Mouse (Mus musculus) MEL-GATA-1-ER (cell line): Measurements from ENCODE around the gene Tmem11.
"Not testable (repeated sequence)": the region's sequence is repeated elsewhere in the genome, so short reads cannot be mapped to it uniquely, and the experiment has no call there.

Experiments
- DNase-seq: peaks from one replicate; pipeline ENCODE4 v3.0.0-alpha.2; 2012; ENCODE audit warnings: low read depth; ENCODE audit errors: extremely low read depth

Tmem11 gene

DNA sequence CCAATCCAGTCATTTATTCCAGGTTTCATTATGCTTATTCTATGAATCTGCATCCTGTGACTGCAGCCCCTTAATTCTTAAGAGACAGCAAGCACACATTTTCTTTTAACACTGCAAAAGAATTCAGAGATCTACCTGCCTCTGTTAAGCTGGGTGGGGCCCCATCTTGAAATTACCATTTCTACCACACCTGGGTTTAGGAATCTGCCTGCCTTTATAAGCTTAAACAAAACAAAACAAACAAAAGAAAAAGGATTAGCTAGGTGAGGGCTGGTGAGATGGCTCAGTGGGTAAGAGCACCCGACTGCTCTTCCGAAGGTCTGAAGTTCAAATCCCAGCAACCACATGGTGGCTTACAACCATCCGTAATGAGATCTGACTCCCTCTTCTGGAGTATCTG is 7.9 kb upstream of the Tmem11 start:
- DNase-seq = not testable (repeated sequence)

DNA sequence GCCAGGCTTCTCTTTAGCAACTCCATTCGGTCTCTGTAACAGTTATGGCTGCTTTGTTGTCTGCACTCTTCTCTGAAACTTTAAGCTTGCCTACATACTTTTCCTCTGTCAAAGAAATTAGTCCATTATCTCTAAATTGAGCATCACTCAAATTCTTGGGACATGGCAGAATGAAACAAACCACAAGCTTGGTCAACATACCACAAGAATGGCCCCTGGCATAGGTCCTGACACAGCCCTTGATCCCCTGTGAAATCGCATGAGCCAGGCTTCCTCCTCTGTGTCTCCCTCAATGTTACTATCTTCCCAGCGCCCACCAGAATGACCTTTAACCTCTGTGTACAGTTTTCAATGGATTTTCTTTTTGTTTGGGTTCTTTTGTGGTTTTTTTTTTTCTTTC is 3.3 kb upstream of the Tmem11 start:
- DNase-seq = no peak

DNA sequence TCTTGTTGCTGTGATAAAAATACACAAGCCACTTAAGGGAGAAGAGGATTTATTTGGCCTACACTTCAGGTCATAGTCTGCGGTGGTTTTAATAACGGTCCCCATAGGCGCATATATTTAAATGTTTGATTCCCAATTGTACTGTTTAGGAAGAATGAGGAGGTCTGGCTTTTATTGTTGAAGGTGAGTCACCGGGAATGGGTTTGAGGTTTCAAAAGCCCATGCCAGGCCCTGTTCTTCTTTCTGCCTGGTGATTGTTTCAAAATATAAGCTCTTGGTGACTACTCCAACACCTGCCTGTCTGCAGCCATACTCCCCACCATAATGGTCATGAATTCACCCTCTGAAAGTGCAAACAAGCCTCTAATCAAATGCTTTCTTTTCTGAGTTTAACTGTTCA is 1.5 kb upstream of the Tmem11 start:
- no peak for DNase-seq

DNA sequence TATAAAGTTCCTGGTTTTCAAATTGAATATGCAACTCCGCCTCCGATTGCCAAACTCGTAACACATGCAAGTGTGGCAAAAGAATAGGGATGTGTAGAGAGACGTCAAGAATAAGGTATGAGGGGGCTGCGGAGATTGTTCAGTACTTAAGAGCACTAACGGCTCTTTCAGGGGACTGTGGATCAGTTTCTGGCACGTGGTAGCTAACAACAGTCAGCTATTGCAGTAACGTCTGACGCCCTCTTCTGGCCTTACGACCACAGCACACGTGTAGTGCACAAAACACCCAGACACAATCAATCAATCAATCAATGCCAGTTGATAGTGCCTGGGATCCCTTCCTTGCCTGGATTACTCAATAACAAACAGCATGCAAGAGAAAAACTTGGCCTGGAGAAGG is 351 bp upstream of the Tmem11 start:
- DNase-seq = peak; percentile 66

DNA sequence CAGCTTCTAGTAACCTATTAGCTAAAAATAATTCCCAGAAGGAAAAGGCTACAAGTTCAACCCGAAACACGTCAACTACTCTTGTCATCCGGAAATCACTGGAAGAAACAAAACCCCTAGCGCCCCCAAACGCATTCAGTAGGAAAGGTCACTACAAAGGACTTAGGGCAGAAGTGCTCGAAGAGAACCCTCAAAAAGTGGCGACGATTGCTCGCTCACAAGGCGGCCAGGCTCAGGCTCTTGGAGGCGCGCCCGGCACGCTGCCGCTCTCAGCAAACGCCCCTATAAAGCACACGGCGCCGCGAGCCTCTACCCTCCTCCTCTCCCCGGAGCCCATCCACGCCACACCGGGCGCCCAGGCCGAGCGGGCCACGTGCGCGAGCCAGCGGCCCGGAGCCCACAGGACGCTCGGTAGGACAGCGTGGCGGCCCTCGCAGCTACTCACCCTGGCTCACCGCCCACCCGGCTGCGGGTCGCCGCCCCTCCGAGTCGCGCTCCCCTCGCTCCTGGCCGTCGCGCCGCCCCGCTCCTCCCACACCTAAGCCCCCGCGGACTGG is 938 bp downstream of the Tmem11 start:
- peak; percentile 41 for DNase-seq

DNA sequence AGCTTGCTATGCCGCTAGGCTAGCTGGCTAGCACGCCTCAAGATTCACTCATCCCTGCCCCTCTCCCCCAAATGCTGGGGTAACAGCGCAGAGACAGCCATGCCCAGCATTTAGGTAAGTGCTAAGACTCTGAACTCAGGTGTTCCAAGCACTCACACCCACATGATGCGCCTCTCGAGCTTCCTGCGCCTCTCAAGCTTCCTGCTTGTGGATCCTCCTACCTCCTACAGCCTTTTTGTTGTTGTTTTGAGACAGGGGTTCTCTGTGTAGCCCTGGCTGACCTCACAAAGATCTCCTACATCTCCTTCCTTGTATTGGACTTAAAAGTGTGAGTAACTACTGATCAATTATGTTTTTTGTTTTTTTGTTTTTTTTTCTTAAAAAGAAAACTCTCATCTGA is 6.0 kb downstream of the Tmem11 start:
- DNase-seq = no peak

DNA sequence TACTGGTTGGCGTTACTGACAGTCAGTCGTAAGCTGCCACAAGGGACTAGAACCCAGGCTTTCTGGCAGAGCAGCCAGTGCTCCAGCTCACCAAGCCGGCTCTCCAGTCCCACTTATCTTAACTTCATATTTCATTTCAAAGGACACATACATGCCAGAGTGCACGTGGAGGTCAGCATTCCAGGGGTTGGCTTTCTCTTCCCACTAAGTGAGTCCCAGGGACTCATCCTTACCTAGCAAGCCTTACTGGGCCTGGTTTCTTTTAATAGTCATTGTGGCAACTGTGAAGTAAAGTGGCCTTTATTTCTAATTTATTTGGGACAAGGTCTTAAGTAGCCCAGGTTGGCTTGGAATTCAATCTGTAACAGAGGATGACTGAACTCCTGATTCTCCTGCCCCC is 7.7 kb downstream of the Tmem11 start:
- no peak for DNase-seq

DNA sequence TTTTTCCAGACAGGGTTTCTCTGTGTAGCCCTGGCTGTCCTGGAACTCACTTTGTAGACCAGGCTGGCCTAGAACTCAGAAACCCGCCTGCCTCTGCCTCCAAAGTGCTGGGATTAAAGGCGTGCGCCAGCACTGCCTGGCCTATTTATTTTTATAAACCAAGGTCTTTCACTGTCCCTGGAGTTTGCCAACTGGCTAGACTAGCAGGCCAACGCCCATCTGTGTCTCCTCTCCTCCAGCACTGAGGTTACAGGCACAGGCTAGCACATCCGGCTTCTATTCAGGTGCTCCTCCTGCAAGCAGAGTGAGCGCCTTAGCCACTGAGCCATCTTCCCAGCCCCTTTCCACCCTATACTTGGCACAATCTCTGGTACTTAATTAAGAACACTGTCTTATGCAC is 9.6 kb downstream of the Tmem11 start:
- DNase-seq = not testable (repeated sequence)

DNA sequence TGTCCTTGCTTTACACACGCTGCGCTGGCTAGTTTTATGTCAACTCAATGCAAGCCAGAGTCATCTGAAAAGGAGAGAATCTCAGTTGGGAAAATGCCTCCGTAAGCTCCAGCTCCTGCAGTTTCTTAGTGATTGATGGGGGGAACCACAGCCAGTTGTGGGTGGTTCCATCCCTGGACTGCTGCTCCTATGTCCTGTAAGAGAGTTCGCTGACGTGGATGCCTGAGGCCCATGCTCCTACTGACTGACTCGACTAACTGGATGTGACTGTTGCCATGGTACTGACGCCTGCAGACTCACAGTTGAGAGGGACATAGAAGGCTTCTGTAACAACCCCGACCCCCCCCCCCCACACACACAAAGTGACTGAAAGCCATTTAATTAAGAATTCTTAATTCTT is 11.2 kb downstream of the Tmem11 start:
- no peak for DNase-seq

DNA sequence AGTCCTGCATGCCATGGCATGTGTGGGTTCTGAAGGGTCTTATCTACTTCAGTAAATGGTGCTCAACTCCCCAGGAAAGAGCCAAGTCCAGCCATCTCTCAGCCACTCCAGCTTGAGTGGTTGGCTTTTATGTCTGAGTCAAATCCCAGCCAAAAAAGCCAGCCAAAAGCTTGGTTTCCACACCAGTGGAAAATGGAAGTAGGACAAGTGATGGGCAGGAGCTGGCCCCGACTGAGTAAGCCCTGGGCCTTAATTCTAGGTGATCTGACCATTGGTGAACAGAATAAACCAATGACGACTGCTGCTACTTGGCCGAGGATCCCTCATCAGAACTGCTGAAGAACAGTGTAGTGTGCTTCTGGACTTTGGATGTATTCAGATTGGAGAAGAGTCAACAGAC is 11.6 kb downstream of the Tmem11 start:
- DNase-seq = no peak

DNA sequence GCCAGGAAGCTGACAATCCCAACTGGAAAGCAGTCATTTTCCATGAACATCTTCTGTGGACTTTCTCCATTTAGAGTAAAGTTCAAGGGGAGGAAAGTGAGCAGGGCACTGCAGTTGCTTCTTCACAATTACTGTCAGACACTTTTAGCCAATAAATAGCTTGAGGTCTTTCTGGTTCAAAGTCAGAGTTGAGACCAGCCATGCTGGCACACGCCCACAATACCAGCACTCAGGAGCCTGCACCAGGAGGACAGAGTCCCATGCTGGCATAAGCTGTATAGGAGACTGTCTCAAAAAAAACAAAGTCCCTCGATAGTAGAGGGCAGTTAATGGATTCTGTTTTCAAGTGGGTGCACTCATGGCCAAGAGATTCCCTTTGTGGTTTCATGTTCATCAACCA is 13.1 kb downstream of the Tmem11 start:
- DNase-seq = no peak

DNA sequence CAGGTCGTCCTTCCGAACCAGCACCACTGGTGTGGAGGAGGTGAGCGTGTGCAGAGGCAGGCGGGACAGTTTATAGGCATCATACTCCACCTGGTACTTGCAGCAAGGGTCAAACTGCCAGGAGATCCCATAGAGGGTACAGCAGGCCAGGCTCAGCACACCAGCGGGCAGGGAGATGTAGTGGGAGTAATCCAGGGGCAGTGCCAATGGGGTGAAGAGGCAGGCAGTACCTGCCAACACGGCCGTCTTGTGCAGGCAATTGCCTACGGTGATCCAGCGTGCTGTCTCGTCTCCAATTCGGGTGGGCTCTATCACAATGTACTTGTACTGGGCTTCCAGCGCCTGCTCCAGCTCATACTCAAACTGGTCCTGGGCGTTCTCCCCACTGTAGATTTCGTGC is 14.2 kb downstream of the Tmem11 start:
- DNase-seq = no peak

DNA sequence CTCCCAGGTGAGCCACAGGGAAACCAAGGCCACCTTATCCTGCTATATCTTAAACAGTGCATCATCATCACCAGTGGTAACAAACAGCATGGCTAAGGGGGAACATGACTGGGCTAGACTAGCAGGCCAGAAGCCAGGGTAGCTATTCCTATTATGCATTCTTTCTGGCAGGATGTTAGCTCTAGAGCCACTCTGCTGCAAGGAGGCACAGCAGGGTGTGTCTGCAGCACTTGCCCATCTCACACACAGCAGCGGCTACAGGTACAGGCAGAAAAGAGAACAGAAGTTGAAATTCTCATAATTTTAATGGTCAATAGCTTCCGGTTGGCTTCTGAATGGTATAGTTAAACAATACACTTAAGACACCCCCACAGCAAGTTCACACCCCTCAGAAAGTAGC is 14.9 kb downstream of the Tmem11 start:
- no peak for DNase-seq

DNA sequence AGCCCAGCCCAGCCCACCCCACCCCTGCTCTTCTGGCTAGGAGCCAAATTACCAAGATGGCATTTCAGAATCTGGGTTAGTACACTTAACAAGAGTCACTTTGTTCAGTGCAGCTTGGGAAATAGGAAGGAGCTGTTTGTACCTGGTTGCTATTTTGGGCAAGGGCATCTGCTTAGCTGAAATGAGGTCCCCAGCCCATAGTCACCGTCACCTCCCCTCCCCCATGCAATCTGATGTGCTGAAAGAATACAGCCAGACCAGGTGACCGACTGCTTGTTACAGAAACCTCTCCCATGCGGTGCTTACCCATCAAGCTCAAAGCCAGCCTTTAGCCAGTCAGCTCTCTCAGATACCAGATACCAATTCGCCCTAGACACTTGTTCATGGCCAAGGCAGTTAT is 15.9 kb downstream of the Tmem11 start:
- no peak for DNase-seq

DNA sequence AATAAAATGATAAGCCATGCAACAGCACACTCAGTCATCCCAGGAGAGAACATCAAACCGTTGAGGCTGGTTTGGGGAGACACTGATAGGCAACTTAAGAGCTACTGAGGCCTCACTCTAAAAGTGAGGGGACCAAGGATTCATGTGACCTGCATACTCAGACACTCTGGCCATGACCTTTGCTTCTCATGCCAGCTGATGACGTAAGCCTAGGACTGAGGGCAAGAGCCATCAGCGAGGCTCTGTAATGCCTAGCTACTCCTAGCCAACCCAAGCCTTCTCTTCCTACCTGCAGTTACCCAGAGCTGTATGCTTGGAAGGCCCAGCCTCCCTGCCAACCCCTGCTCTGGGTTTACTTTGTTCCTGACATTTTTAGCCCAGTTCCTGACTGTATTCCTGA is 17.1 kb downstream of the Tmem11 start:
- no peak for DNase-seq

DNA sequence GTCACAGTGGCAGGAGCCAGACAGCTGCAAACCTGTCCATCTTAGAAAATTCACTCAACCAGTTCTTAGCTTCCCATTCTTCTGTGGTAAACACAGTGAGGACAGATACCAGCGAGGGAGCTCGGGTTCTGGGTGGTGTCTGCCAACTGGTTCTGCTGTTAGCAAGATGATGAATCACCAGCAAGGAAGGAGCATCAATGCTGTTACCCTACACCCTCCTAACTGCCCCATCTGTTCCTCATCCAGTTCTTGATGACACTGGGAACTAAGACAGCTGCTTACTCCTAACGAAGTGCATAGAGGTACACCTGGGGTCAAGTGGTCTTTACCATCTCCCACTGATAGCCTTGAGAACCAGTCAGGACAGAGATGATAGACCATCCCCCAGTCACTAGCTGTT is 22.5 kb downstream of the Tmem11 start:
- no peak for DNase-seq

DNA sequence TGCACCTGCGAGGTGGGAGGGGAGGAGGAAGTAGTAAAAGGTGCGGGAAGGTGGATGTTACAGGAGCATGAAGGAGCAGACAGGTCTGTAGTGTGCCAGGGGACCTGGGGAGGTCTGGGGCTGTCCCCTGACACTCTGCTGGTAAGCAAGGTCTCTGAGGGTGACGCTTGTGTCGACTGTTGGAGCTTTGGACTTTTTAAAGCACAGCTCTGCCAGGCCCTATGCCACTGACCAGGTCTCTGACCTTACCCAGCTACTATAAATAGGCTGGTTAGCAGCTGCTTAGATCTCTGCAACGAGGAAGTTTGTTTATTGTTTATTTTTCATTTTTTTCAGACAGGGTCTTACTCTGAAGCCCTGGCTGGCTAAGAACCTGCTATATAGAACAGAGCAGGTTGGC is 33.7 kb downstream of the Tmem11 start:
- no peak for DNase-seq

DNA sequence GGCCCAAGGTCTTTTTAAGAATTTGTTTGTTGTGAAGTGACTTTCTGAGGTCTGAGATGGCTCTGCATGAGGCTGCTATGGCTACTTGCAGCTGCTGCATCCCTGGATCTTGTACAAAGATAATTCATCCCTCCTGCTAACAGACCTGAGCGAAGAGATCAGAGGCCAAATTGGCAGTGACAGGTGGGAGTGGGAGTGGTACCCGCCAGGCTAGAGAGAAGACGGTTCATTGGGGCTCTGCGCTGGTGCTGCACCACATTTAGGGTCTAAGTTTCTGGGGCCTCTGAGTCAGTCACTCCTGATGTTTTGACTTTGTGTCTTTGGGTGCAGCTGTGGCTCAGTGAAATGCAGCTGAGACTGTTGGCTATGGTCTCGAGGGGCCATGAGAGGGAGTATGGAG is 35.7 kb downstream of the Tmem11 start:
- DNase-seq = no peak

DNA sequence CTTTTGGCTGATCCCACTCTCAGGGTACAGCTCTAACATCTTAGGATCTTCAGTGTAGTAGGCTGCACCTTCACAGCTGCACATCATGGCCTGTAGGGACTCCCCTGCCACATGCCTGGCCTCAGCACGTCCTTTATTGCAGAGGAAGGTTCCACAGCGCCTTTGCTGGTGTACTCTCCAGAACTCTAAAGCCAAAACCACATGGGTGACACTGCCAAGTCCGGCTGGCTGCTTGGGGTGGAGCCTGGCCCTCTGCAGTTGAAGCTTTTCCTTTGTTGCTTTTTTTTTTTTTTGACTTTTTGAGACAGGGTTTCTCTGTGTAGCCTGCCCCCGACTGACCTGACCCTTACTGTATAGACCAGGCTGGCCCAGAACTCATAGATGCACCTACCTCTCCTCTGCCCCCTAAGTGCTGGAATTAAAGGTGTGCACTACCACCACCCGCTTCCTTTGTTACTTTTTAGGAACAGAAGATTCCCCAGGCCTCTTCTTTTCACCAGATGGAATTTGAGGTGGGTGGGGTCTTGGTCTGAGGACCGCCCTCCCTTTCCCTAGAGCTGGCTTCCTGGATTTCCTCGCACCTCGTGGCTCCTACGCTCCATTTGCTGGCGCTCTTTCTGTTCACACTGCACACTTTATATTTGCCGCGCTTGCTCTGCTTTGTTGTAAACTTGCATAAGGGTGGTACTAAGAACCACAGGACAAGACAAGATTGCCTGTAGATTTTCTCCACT is 37.4 kb downstream of the Tmem11 start:
- DNase-seq = no peak

DNA sequence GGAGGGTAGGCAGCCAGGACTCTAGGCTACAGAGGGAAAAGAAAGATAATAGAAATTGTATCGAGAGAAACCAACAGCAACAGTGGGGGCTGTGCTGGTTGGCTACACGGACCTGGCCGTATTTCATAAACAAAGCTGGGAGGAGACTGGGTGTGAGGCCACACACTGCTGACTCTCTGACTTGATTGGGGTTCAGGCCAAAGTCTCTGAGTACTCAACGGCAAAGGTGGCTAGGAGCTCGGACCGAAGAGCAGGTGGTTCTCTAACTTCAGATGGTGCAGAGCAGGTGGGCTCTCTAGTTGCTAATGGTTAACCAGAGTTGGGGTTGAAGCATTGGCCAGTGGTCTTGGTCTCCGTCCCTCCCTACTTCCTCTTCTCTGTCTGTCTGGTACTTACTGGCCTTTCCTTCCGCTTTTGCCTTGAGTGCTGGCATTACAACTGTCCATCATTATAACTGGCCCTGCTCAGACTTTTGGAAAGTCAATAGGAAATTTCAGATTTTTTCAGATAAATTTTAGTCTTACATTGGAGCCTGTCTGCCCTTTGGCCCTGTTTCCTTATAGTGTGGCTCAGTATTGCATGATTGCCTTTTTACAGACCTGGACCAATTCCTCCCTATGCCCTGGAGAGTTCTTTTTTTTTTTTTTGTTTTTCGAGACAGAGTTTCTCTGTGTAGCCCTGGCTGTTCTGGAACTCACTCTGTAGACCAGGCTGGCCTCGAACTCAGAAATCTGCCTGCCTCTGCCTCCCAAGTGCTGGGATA is 41.2 kb downstream of the Tmem11 start:
- DNase-seq = no peak

DNA sequence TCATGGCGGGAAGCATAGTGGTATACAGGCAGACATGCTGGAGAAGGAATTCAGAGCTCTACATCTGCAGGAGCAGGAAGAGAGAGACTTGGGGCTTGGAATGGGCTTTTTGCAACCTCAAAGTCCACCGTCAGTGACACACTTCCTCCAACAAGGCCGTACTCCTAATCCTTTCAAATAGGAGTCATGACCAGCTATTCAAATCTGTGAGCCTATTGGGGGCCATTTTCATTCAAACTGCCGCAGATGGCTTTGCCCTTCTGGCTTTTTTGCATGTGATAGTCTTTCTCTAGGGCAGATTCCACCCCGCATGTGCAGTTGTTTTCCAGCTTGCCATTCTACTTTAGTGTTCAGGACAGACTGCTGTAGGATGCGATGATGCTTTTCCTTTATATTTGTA is 42.2 kb downstream of the Tmem11 start:
- no peak for DNase-seq

DNA sequence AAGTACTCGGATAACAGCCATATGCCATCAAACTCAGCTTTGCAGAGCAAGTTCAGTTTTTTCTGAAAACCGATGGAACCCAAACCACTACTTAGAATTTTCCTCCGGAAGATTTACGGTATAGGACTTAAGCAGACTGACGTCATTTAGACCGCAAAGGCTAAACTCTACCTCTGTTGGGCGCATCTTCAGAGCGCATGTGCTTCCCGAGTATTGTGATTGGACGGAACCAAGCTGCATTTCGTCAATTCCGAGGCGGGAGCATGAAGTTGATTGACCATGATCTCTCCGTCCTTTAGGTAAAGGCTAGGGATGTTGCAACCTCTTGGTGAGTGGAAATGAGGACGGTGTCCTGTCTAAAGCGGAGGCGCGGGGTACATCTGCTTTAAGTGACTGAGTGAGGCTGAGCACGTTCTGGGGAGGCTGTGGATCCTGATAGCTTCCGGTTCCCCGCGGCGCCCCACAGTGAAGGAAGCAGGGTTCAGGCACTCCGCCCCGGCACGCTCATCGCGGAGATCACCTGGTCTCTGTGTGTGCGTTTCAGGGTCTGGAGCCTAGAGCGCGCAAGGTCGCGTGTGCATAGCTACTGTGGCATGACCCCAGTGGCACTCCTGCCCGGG is 48.5 kb downstream of the Tmem11 start, which contains the start of gene Dhrs7b:
Gene Dhrs7b (plus strand): TSS at position 199 of the 620 bp plus-strand sequence.
- DNase-seq = peak; percentile 98
